Mouse (Mus musculus) CH12.LX (cell line): ENCODE results near the gene Tspan33. TPM values are rescaled to one million over a fixed set of nuclear protein-coding genes. Genes with fewer than 3 reads are reported as not detected.

Source experiments
- DNase-seq: peaks from one replicate; pipeline ENCODE4 v3.0.0-alpha.2; 2013; ENCODE audit errors: extremely low read depth
- H3K27ac ChIP-seq: 2 replicates; pipeline ENCODE4 v1.5.1; 2012; ENCODE audit warnings: low read depth, mild to moderate bottlenecking, control low read depth, moderate library complexity; ENCODE audit not compliant: insufficient read depth
- H3K27me3 ChIP-seq: replicated peaks from 2 replicates; pipeline ENCODE3; 2012; ENCODE audit warnings: inconsistent platforms
- H3K36me3 ChIP-seq, 2 experiments: replicated peaks in 1 of 2; 2 replicates each; pipeline versions ENCODE3 to v1.6.1; 2012; ENCODE audit warnings: inconsistent platforms in 1 of 2, low read length in 1 of 2, mild to moderate bottlenecking in 1 of 2, mixed read lengths in 1 of 2, moderate library complexity in 1 of 2; ENCODE audit not compliant: control insufficient read depth in 1 of 2, insufficient read depth in 1 of 2
- H3K4me1 ChIP-seq, 2 experiments: 2 replicates each; pipeline ENCODE4 v1.6.1; 2012; ENCODE audit warnings: inconsistent platforms in 1 of 2, moderate library complexity in 1 of 2; ENCODE audit not compliant: insufficient read depth in 2 of 2, control insufficient read depth in 1 of 2
- H3K4me2 ChIP-seq: 2 replicates; pipeline ENCODE4 v1.6.1; 2012; ENCODE audit warnings: low read depth, mild to moderate bottlenecking, control low read depth; ENCODE audit not compliant: poor library complexity, insufficient read depth, severe bottlenecking
- H3K4me3 ChIP-seq, 3 experiments: fragments of 150-350 bp in 1 of 3; sonication (generic) in 1 of 3; replicated peaks in 1 of 3; 2 replicates each; pipeline versions ENCODE3 to v1.5.1; 2011 to 2012; ENCODE audit warnings: low read depth in 2 of 3, low read length in 2 of 3, mild to moderate bottlenecking in 2 of 3, moderate library complexity in 2 of 3, control low read depth in 1 of 3, improper control_type of control experiment in 1 of 3, inconsistent platforms in 1 of 3, mixed read lengths in 1 of 3; ENCODE audit not compliant: poor library complexity in 1 of 3
- H3K79me2 ChIP-seq: replicated peaks from 2 replicates; pipeline ENCODE4 v1.6.1; 2012; ENCODE audit warnings: mild to moderate bottlenecking, moderate library complexity; ENCODE audit not compliant: control insufficient read depth, poor library complexity, insufficient read depth, severe bottlenecking; ENCODE audit errors: extremely low read depth
- H3K9ac ChIP-seq: 2 replicates; pipeline ENCODE4 v1.6.1; 2012; ENCODE audit warnings: low read depth, mild to moderate bottlenecking, control low read depth, moderate library complexity; ENCODE audit not compliant: insufficient read depth
- H3K9me3 ChIP-seq: replicated peaks from 2 replicates; pipeline ENCODE3; 2012; ENCODE audit warnings: low read length, inconsistent platforms, mixed read lengths
- CHD1 ChIP-seq: IDR thresholded peaks from 2 replicates; pipeline ENCODE4 v1.6.1; 2012; ENCODE audit warnings: low read depth, low read length, improper control_type of control experiment, inconsistent platforms
- CHD2 ChIP-seq: IDR thresholded peaks from 2 replicates; pipeline ENCODE4 v1.6.1; 2011; ENCODE audit warnings: low read length, improper control_type of control experiment
- CTCF ChIP-seq, 2 experiments: IDR thresholded peaks in 1 of 2; conservative IDR thresholded peaks in 1 of 2; 2 replicates each; pipeline ENCODE4 v1.5.1; 2011 to 2012; ENCODE audit warnings: low read depth in 2 of 2, low read length in 2 of 2, improper control_type of control experiment in 1 of 2, inconsistent platforms in 1 of 2, mild to moderate bottlenecking in 1 of 2, moderate library complexity in 1 of 2
- E2F4 ChIP-seq: IDR thresholded peaks from 2 replicates; pipeline ENCODE4 v1.6.1; 2011; ENCODE audit warnings: low read depth, low read length, improper control_type of control experiment; ENCODE audit not compliant: insufficient replicate concordance
- ELF1 ChIP-seq: IDR thresholded peaks from 2 replicates; pipeline ENCODE4 v1.6.1; 2014; ENCODE audit warnings: low read depth, mild to moderate bottlenecking, inconsistent platforms, low read length, improper control_type of control experiment
- ETS1 ChIP-seq: conservative IDR thresholded peaks from 2 replicates; pipeline ENCODE4 v1.6.1; 2012; ENCODE audit warnings: low read depth, mild to moderate bottlenecking, inconsistent platforms, low read length, improper control_type of control experiment, moderate library complexity
- HCFC1 ChIP-seq: IDR thresholded peaks from 2 replicates; pipeline ENCODE4 v1.6.1; 2012; ENCODE audit warnings: low read depth, mild to moderate bottlenecking, inconsistent platforms, low read length, improper control_type of control experiment
- IRF4 ChIP-seq: IDR thresholded peaks from 2 replicates; pipeline ENCODE4 v1.6.1; 2014; ENCODE audit warnings: low read depth, mild to moderate bottlenecking, inconsistent platforms, low read length, improper control_type of control experiment
- JUND ChIP-seq: conservative IDR thresholded peaks from 2 replicates; pipeline ENCODE4 v1.6.1; 2011; ENCODE audit warnings: low read depth, low read length, improper control_type of control experiment
- MAX ChIP-seq: IDR thresholded peaks from 2 replicates; pipeline ENCODE4 v1.6.1; 2011; ENCODE audit warnings: low read length, improper control_type of control experiment
- MEF2A ChIP-seq: IDR thresholded peaks from 2 replicates; pipeline ENCODE4 v1.6.1; 2014; ENCODE audit warnings: low read depth, mild to moderate bottlenecking, inconsistent platforms, low read length, improper control_type of control experiment, borderline replicate concordance
- MYC ChIP-seq: IDR thresholded peaks from 2 replicates; pipeline ENCODE4 v1.6.1; 2011; ENCODE audit warnings: low read depth, mild to moderate bottlenecking, improper control_type of control experiment, low read length
- NRF1 ChIP-seq: IDR thresholded peaks from 2 replicates; pipeline ENCODE4 v1.6.1; 2014; ENCODE audit warnings: low read depth, mild to moderate bottlenecking, inconsistent platforms, low read length, improper control_type of control experiment, moderate library complexity
- PAX5 ChIP-seq: IDR thresholded peaks from 2 replicates; pipeline ENCODE4 v1.6.1; 2012; ENCODE audit warnings: low read length, inconsistent platforms, mixed read lengths
- RAD21 ChIP-seq: IDR thresholded peaks from 2 replicates; pipeline ENCODE4 v1.6.1; 2011; ENCODE audit warnings: low read depth, mild to moderate bottlenecking, low read length, improper control_type of control experiment, moderate library complexity
- SMC3 ChIP-seq: IDR thresholded peaks from 2 replicates; pipeline ENCODE4 v1.6.1; 2011; ENCODE audit warnings: low read depth, low read length, improper control_type of control experiment
- ZKSCAN1 ChIP-seq: IDR thresholded peaks from 2 replicates; pipeline ENCODE4 v1.6.1; 2012; ENCODE audit warnings: low read depth, inconsistent platforms, low read length, improper control_type of control experiment, borderline replicate concordance
- ZMIZ1 ChIP-seq: IDR thresholded peaks from 2 replicates; pipeline ENCODE4 v1.6.1; 2012; ENCODE audit warnings: low read depth, mild to moderate bottlenecking, inconsistent platforms, low read length, improper control_type of control experiment
- ZNF384 ChIP-seq: IDR thresholded peaks from 2 replicates; pipeline ENCODE4 v1.6.1; 2012; ENCODE audit warnings: low read depth, low read length, improper control_type of control experiment, inconsistent platforms
- dilution Hi-C: fragments of 300-500 bp; cut with MboI; formaldehyde crosslinking; loops from 2 replicates; pipeline ENCODE4 v1.14.3; 2020; ENCODE audit warnings: low sequenced_read_pairs; ENCODE audit not compliant: extremely low pct_unique_long_range_greater_than_20kb, extremely low pct_ligation_motif_present
- in situ Hi-C: fragments of 300-500 bp; cut with MboI; formaldehyde crosslinking; loops from 3 replicates; pipeline ENCODE4 v1.14.3; 2019; ENCODE audit warnings: low sequenced_read_pairs, low pct_ligation_motif_present, low pct_unique_long_range_greater_than_20kb, mixed read lengths
- polyA plus RNA-seq: library from polyadenylated mRNA; unstranded; fragments of >175 nt; gene quantifications from 2 replicates; pipeline ENCODE4 v1.2.1, GENCODE M21; 2012; ENCODE audit warnings: low read depth; ENCODE audit not compliant: insufficient read length
- total RNA-seq, 2 experiments: library from RNA; depleted of rRNA; stranded (reverse); fragments of 300-350 nt in 1 of 2; fragments of >200 nt in 1 of 2; gene quantifications; 2 replicates each; pipeline ENCODE4 v1.2.3; 2012 to 2014

Tspan33 gene
- total and polyA plus RNA-seq, 3 experiments: 8.5 to 12.2 (median 10.4) TPM

GRCm38 (mm10) chr6:29753336-29753735 lies 59.3 kb downstream of the Tspan33 start:
- TF ChIP-seq ELF1 (no peak), ETS1 (no peak), PAX5 (no peak), MEF2A (no peak), MAX (no peak)
- TF ChIP-seq, all 38 proteins: peak for 0
- no peaks in the 10 kb centered on the region for H3K27me3 ChIP-seq
- no peak overlapping the region for H3K4me2 ChIP-seq
- in situ Hi-C loops: no loop called here
- no peak overlapping the region for H3K4me3 ChIP-seq
- H3K4me1 ChIP-seq: peaks cover 7 to 15% of the 10 kb centered on the region in 2 experiments
- H3K36me3 ChIP-seq: no peaks in the 10 kb centered on the region
- no peak overlapping the region for H3K27ac ChIP-seq
- no peaks in the 10 kb centered on the region for H3K79me2 ChIP-seq
- no peak overlapping the region for H3K9ac ChIP-seq
- dilution Hi-C loops: no loop called here
- no peak for DNase-seq
- H3K9me3 ChIP-seq: peaks cover 5% of the 10 kb centered on the region

GRCm38 (mm10) chr6:29756001-29756400 lies 62.0 kb downstream of the Tspan33 start:
- TF ChIP-seq E2F4 (no peak), ZKSCAN1 (no peak), CHD1 (no peak), CTCF (conservative IDR thresholded peaks at IDR 0.05 in 1 of 2, IDR thresholded peaks at IDR 0.05 in 1 of 2; ENCODE audit: low read depth in 2 of 2, low read length in 2 of 2) (no peak), RAD21 (no peak), IRF4 (no peak), ZNF384 (no peak), JUND (no peak), HCFC1 (no peak), MAX (no peak), ZMIZ1 (no peak)
- H3K4me2 ChIP-seq: no peak overlapping the region
- H3K9me3 ChIP-seq: no peaks in the 10 kb centered on the region
- dilution Hi-C loops (no loop called here), in situ Hi-C loops (loop anchor here (5.0 kb wide), 1 partner anchor 44 kb away; no protein-coding TSS in a partner anchor)
- H3K9ac ChIP-seq: no peak overlapping the region
- no peak overlapping the region for H3K27ac ChIP-seq
- H3K79me2 ChIP-seq: no peaks in the 10 kb centered on the region
- no peak for DNase-seq
- H3K27me3 ChIP-seq: no peaks in the 10 kb centered on the region
- no peak overlapping the region for H3K4me3 ChIP-seq
- H3K36me3 ChIP-seq: no peaks in the 10 kb centered on the region
- peaks cover 7 to 19% of the 10 kb centered on the region in 2 experiments for H3K4me1 ChIP-seq

GRCm38 (mm10) chr6:29756476-29756875 lies 62.5 kb downstream of the Tspan33 start:
- Histone ChIP-seq H3K4me1 (peaks cover 7 to 18% of the 10 kb centered on the region in 2 experiments), H3K4me3 (no peak overlapping the region), H3K27me3 (no peaks in the 10 kb centered on the region), H3K27ac (no peak overlapping the region), H3K9ac (no peak overlapping the region), H3K4me2 (no peak overlapping the region), H3K36me3 (no peaks in the 10 kb centered on the region), H3K79me2 (no peaks in the 10 kb centered on the region), H3K9me3 (no peaks in the 10 kb centered on the region)
- no peak for DNase-seq
- in situ Hi-C loops: loop anchor here (5.0 kb wide), 1 partner anchor 44 kb away; no protein-coding TSS in a partner anchor
- dilution Hi-C loops: no loop called here
- TF ChIP-seq NRF1 (no peak), MYC (no peak), E2F4 (no peak), CHD2 (no peak), ZNF384 (no peak), JUND (no peak), SMC3 (no peak), RAD21 (no peak)
- TF ChIP-seq, all 38 proteins: peak for 0
